Mouse (Mus musculus): ENCODE measurements around the gene Tmbim1. TPM values are rescaled to one million over a fixed set of nuclear protein-coding genes. Genes with fewer than 3 reads are reported as not detected.

Gene Tmbim1
- polyA plus RNA-seq, 1 experiment from 2014 or later, result 4.4 TPM

DNA sequence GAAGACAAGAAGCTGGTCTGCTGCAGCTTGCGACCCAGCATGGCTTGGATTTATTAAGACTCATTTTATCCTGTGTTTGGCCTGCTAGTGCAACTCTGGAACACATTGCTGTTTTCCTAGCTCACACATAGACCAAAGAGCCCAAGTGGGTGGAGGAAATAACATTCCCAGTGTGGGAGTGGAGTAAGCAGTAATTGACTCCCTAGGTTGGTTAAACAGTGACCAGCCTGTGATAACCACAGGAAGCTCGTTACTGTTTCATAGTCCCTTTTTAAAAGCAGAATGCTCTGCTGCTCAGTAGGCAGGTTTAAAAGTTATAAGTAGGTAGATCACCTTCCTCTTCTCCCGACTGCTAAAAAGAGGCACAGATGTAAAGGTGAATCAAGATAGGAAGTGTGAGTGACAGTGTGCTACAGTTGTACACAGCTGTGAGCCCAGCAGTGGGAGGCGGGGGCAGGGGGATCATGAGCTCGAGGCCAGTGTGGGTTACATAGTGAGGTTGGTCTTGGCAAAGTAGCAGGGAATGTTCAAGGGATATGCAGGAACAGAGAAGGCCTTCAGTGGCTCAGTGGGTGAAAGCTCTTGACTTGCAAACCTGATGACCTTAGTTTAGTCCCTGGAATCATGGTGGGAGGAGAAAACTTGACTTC, 56.0 kb downstream of the Tmbim1 start:
- Histone ChIP-seq H3K9me3 (replicated peaks) (no peaks in the 10 kb centered on the region), H3K4me2 (no peak overlapping the region), H3K4me1 (no peaks in the 10 kb centered on the region), H3K36me3 (ENCODE audit: poor library complexity, severe bottlenecking) (peaks cover 66% of the 10 kb centered on the region), H3K9ac (no peak overlapping the region), H3K27me3 (no peaks in the 10 kb centered on the region), H3K27ac (no peak overlapping the region), H3K4me3 (no peak overlapping the region)
- WGBS, result 80% methylated on average over 5 of the region's 5 CpGs
- no peak for ATAC-seq

GRCm38 (mm10) chr1:74248799-74249198, 56.6 kb downstream of the Tmbim1 start:
- Histone ChIP-seq H3K4me3 (no peak overlapping the region), H3K9me3 (replicated peaks) (no peaks in the 10 kb centered on the region), H3K9ac (no peak overlapping the region), H3K27ac (no peak overlapping the region), H3K4me1 (no peaks in the 10 kb centered on the region), H3K36me3 (ENCODE audit: poor library complexity, severe bottlenecking) (peaks cover 59% of the 10 kb centered on the region), H3K27me3 (no peaks in the 10 kb centered on the region), H3K4me2 (no peak overlapping the region)
- ATAC-seq, result no peak
- 86% methylated on average over 1 of the region's 1 CpGs for WGBS

DNA sequence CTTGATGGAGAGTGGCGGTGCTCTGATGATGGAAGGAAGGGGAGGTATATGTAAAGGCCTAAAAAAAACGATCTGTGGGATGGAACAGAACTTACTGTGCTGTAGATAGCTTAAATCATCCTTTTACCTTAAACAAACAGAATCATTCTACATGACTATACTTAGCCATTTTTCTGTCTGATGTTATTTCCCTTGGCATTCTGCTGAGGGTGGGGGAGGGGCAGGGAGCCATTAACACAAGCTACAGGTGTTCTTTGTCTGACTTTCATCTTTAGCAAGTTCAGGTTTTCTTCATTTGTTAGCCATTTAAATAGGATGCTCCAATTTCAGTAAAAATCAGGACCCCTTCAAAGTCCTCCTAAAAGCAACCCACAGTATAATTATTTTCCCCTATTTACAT, 59.9 kb downstream of the Tmbim1 start:
- Histone ChIP-seq H3K27me3 (no peaks in the 10 kb centered on the region), H3K4me1 (peaks cover 2% of the 10 kb centered on the region; the same call in 1 of the 2 replicates), H3K4me2 (no peak overlapping the region), H3K36me3 (ENCODE audit: poor library complexity, severe bottlenecking) (peaks cover 28% of the 10 kb centered on the region), H3K27ac (no peak overlapping the region), H3K4me3 (no peak overlapping the region), H3K9me3 (replicated peaks) (no peaks in the 10 kb centered on the region), H3K9ac (no peak overlapping the region)
- ATAC-seq, result no peak
- WGBS, result 93% methylated on average over 2 of the region's 2 CpGs

- Histone ChIP-seq H3K27me3 (no peaks in the 10 kb centered on the region), H3K4me3 (no peak overlapping the region), H3K36me3 (ENCODE audit: poor library complexity, severe bottlenecking) (no peaks in the 10 kb centered on the region), H3K27ac (no peak overlapping the region), H3K9ac (no peak overlapping the region), H3K9me3 (replicated peaks) (no peaks in the 10 kb centered on the region), H3K4me2 (no peak overlapping the region), H3K4me1 (peaks cover 36% of the 10 kb centered on the region)
- no peak for ATAC-seq
- 88% methylated on average over 4 of the region's 4 CpGs for WGBS
Measured at GRCm38 (mm10) chr1:74240832-74241231, 64.6 kb downstream of the Tmbim1 start.

DNA sequence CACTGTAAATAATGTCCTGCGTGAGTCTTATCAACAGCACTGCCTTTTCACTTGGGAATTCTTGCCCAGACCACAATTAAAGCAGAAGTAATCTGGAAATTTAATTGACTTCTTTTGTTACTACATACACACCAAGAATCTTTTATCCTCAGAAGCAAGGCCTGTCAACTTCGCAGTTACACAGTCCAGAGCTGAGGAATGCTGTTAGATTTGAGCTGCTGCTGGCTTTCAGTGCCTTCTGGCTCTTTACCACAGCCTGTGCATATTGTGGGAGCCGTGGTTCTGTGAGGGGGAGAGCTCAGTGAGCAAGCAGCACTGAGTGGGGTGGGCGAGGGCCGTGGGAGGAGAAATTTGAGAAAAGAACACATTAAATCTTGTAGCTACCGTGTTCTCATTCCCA, 65.1 kb downstream of the Tmbim1 start:
- no peaks in the 10 kb centered on the region for H3K27me3 ChIP-seq
- no peak for ATAC-seq
- H3K4me1 ChIP-seq, result peaks cover 36% of the 10 kb centered on the region
- no peak overlapping the region for H3K4me3 ChIP-seq
- H3K27ac ChIP-seq, result 0 out of 2 replicates have a peak overlapping the region, but pooled peaks have one; percentile 2
- H3K4me2 ChIP-seq, result no peak overlapping the region
- no peaks in the 10 kb centered on the region for H3K9me3 ChIP-seq (replicated peaks)
- H3K9ac ChIP-seq, result no peak overlapping the region
- no peaks in the 10 kb centered on the region for H3K36me3 ChIP-seq (ENCODE audit: poor library complexity, severe bottlenecking)
- 73% methylated on average over 6 of the region's 6 CpGs for WGBS

- H3K9ac ChIP-seq, result peak overlapping the region; percentile 34; the same call in 1 of the 2 replicates
- H3K9me3 ChIP-seq (replicated peaks), result no peaks in the 10 kb centered on the region
- no peaks in the 10 kb centered on the region for H3K27me3 ChIP-seq
- H3K27ac ChIP-seq, result no peak overlapping the region
- WGBS, result 65% methylated on average over 11 of the region's 11 CpGs
- H3K4me1 ChIP-seq, result peaks cover 36% of the 10 kb centered on the region
- peak overlapping the region; percentile 95 for H3K4me2 ChIP-seq
- H3K36me3 ChIP-seq (ENCODE audit: poor library complexity, severe bottlenecking), result no peaks in the 10 kb centered on the region
- no peak for ATAC-seq
- no peak overlapping the region for H3K4me3 ChIP-seq
Measured at GRCm38 (mm10) chr1:74239618-74240017, 65.8 kb downstream of the Tmbim1 start.

- WGBS, result 66% methylated on average over 7 of the region's 7 CpGs
- no peak for ATAC-seq
- Histone ChIP-seq H3K4me2 (peak overlapping the region; percentile 95), H3K36me3 (ENCODE audit: poor library complexity, severe bottlenecking) (no peaks in the 10 kb centered on the region), H3K9me3 (replicated peaks) (no peaks in the 10 kb centered on the region), H3K9ac (no peak overlapping the region), H3K4me3 (no peak overlapping the region), H3K27me3 (no peaks in the 10 kb centered on the region), H3K27ac (no peak overlapping the region), H3K4me1 (peaks cover 36% of the 10 kb centered on the region)
Measured at GRCm38 (mm10) chr1:74239162-74239561, 66.3 kb downstream of the Tmbim1 start.

Other genes with a start within 250 kb of the Tmbim1 start
- 10.4 and 10.6 TPM in 2 replicates for gene Tns1, start 181.2 kb downstream of the Tmbim1 start, polyA plus RNA-seq (2015; fragmentation: Nextera tagmentation; extraction: Ambion mirVana)
- gene Rufy4, start 180.1 kb downstream of the Tmbim1 start, polyA plus RNA-seq (2015; fragmentation: Nextera tagmentation; extraction: Ambion mirVana), result 0.19 and 0.26 TPM in 2 replicates
- 0.14 TPM in 1 of 2 replicates, not detected in the other for gene Cxcr2, start 151.6 kb downstream of the Tmbim1 start, polyA plus RNA-seq (2015; fragmentation: Nextera tagmentation; extraction: Ambion mirVana)
- gene Cxcr1, start 111.0 kb downstream of the Tmbim1 start, polyA plus RNA-seq (2015; fragmentation: Nextera tagmentation; extraction: Ambion mirVana), result not detected in 2 replicates
- 367 and 371 TPM in 2 replicates for gene Arpc2, start 69.5 kb downstream of the Tmbim1 start, polyA plus RNA-seq (2015; fragmentation: Nextera tagmentation; extraction: Ambion mirVana)
- gene Gpbar1, start 27.1 kb downstream of the Tmbim1 start, polyA plus RNA-seq (2015; fragmentation: Nextera tagmentation; extraction: Ambion mirVana), result not detected in 2 replicates
- 195 and 211 TPM in 2 replicates for gene Aamp, start 20.9 kb downstream of the Tmbim1 start, polyA plus RNA-seq (2015; fragmentation: Nextera tagmentation; extraction: Ambion mirVana)
- gene Pnkd, start 20.7 kb downstream of the Tmbim1 start, polyA plus RNA-seq (2015; fragmentation: Nextera tagmentation; extraction: Ambion mirVana), result 94.5 and 96.1 TPM in 2 replicates
- 0.45 and 0.79 TPM in 2 replicates for gene Catip, start 56.5 kb upstream of the Tmbim1 start, polyA plus RNA-seq (2015; fragmentation: Nextera tagmentation; extraction: Ambion mirVana)
- gene Slc11a1, start 69.6 kb upstream of the Tmbim1 start, polyA plus RNA-seq (2015; fragmentation: Nextera tagmentation; extraction: Ambion mirVana), result 1.1 and 1.9 TPM in 2 replicates
- 23.6 and 26.6 TPM in 2 replicates for gene Ctdsp1, start 85.9 kb upstream of the Tmbim1 start, polyA plus RNA-seq (2015; fragmentation: Nextera tagmentation; extraction: Ambion mirVana)
- gene Vil1, start 103.8 kb upstream of the Tmbim1 start, polyA plus RNA-seq (2015; fragmentation: Nextera tagmentation; extraction: Ambion mirVana), result 0.18 and 0.28 TPM in 2 replicates
- 64.2 and 68.6 TPM in 2 replicates for gene Cnot9, start 200.4 kb upstream of the Tmbim1 start, polyA plus RNA-seq (2015; fragmentation: Nextera tagmentation; extraction: Ambion mirVana)
- gene Plcd4, start 237.3 kb upstream of the Tmbim1 start, polyA plus RNA-seq (2015; fragmentation: Nextera tagmentation; extraction: Ambion mirVana), result 1.6 and 1.9 TPM in 2 replicates
- gene Usp37, start 238.7 kb upstream of the Tmbim1 start, polyA plus RNA-seq (2015; fragmentation: Nextera tagmentation; extraction: Ambion mirVana), result 35.8 and 38.5 TPM in 2 replicates

All from forebrain, embryonic 13.5 days (tissue).